Mouse (Mus musculus): ENCODE measurements around the gene Naa25.

- TF ChIP-seq CTCF (IDR thresholded peaks at IDR 0.05): no peak
- no peak for TF ChIP-seq EP300 (IDR thresholded peaks at IDR 0.05)
Observed at GRCm38 (mm10) chr5:121371712-121372111, 26.0 kb upstream of the Naa25 start.
